Mouse (Mus musculus) adrenal gland, adult 18-20 months (tissue): ENCODE measurements at regions not wholly inside any gene's neighbourhood (a gene's known extent, or its start where the extent isn't known, plus 50 kb on each side); places are given as distances from the start of the nearest gene placed in this dataset.

ENCODE experiments used
- DNase-seq, 2 experiments: peaks; one replicate each; pipeline ENCODE4 v3.0.0; 2021 to 2022; ENCODE audit warnings: low spot score in 2 of 2

- peak in 1 of 2 experiments; percentile 4 for DNase-seq
Observed at GRCm38 (mm10) chr8:27677143-27678106, 230.0 kb downstream of the Poteg start.

- DNase-seq = peak in 1 of 2 experiments; percentile 8
Observed at GRCm38 (mm10) chr8:27679164-27679563, 231.7 kb downstream of the Poteg start.

- no peak for DNase-seq
Observed at GRCm38 (mm10) chr8:27721988-27722387, 274.5 kb downstream of the Poteg start.

DNA sequence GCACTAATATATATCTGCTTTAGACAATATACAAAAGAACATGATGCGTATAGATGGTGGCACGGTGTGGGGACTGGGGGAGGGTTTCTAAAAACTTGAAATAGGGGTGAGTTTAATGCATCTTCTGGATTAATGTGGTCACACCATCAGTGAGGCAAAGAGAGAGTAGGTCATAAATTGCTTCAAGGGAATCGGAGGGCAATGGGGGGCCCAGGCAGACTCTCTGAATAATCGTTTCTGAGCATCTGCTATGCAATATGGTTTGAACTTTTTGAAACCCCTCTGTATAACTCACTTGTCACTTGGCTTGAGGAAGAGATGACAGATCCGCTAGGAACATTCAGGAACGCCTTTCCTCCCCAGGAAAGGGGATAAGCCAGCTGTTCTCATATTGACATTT, 322.8 kb downstream of the Poteg start:
- DNase-seq = no peak

DNA sequence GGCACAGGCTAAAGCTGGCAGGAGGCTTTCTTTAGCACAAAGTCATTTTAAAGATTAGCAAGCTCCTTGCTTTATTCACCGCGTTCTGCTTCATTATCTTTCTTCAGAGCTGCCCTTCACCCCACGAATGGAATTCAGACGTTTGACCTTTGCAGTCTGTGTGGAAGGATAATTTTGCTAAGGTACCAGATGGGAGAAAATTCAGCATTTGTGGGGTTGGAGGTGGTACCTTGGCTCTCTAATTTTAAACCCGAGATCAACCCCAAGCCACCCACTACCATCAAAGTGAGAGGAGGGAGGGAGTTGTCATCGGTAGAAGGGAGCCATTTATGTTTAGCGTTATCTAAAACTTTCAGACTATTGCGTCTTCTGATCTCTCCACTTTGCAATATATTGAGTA, 323.3 kb downstream of the Poteg start:
- DNase-seq = no peak

DNA sequence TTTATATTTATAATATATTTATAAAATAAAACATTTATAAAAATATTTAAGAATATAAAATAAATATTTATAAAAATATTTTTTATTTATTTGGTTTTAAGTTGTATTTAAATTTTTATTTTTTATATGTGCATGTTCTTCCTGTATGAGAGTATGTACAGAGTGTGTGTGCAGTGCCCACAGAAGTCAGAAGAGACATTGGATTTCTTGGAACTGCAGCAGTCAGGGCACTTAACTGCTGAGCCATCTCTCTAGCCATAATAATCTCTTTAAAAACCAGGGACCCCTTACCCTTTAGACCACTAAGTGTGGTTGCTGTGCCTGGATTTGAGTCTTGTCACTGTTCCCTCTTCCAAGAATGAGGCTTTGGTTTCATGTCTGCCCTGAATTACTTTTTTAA, 323.8 kb downstream of the Poteg start:
- no peak for DNase-seq

DNA sequence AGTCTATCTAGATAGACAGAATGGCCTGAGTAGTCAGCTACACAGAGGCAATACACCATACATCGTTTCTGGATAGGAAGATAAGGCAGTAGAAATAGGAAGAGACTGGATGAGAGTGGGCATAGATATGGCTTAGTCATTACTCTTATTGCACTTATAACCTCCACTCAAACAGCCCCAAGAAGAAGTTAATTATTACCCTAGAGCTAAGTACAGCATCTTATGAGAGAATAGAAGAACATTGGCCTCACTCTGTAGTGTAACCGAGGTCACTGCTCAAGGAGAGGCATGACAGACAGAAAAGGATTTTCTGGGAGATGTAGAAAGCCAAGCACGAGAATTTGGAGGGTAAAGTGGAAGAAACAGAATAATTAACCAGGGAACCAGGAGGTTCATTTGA, 331.5 kb downstream of the Poteg start:
- DNase-seq = no peak
